Mouse (Mus musculus): Measurements from ENCODE around the gene Spag6l. TPM values are rescaled to one million over a fixed set of nuclear protein-coding genes. Genes with fewer than 3 reads are reported as not detected.

Spag6l gene
- not detected for polyA plus RNA-seq (2014; fragmentation: Illumina TruSeq; extraction: RNeasy Lipid Tissue Mini Kit (QIAGEN cat#74804); ENCODE audit: low read depth, low replicate concordance)

GRCm38 (mm10) chr16:16828757-16829615, at the start of gene Spag6l:
Gene Spag6l (minus strand): TSS chr16:16829456.

DNA sequence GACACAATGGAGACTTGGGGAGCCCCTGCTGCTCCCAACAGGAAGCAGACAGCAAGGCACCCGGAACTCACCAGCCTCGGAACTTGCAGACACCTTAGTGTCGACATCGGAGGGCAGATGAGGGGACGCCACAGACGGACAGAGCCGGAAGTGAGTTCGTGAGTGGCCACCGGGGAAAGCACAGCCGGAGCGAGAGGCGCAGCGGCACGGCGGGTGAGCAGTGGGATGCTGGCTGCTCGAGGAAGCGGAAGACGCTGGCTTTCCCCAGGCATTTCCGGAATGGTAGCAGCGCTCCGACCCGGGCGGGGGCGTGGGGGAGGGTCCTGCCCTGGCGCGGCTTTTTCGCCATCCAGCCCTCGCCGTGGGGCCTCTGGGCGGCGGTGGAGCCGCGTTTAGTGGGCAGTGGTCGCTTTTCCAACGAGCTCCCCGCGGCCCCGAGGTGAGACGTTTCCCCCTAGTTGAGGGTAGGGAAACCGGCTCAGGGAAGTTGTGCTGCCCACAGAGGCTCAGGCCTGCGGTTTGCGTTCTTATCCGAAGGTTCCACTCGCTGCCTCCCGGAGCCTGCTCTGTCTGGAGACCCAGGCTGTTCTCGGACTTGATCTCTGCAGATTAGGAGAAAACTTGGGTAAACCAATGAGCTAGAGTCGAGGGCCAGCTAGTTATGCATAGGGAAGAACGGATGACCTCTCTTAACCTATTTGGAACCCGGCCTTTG, 41.5 kb upstream of the Spag6l start, which contains the start of the genes Top3b and Vpreb1:
Gene Top3b, plus strand, starts transcription at position 120 of the 715 bp plus-strand sequence.
Gene Vpreb1, minus strand, starts transcription at position 227 of the 715 bp plus-strand sequence.

GRCm38 (mm10) chr16:16863978-16864377, 34.7 kb upstream of the Spag6l start, which contains the start of gene Igll1:
Gene Igll1 (minus strand): TSS chr16:16863985.

Other genes starting within 250 kb of the Spag6l start
- gene Fgd4, start 228.9 kb downstream of the Spag6l start, polyA plus RNA-seq (2014; fragmentation: Illumina TruSeq; extraction: RNeasy Lipid Tissue Mini Kit (QIAGEN cat#74804); ENCODE audit: low read depth, low replicate concordance), result 14.2 TPM
- gene Olfr19, start 153.1 kb downstream of the Spag6l start, polyA plus RNA-seq (2014; fragmentation: Illumina TruSeq; extraction: RNeasy Lipid Tissue Mini Kit (QIAGEN cat#74804); ENCODE audit: low read depth, low replicate concordance), result not detected
- not detected for gene Igll1, start 34.5 kb upstream of the Spag6l start, polyA plus RNA-seq (2014; fragmentation: Illumina TruSeq; extraction: RNeasy Lipid Tissue Mini Kit (QIAGEN cat#74804); ENCODE audit: low read depth, low replicate concordance)
- 7.2 TPM for gene Top3b, start 41.3 kb upstream of the Spag6l start, polyA plus RNA-seq (2014; fragmentation: Illumina TruSeq; extraction: RNeasy Lipid Tissue Mini Kit (QIAGEN cat#74804); ENCODE audit: low read depth, low replicate concordance)
- not detected for gene Vpreb1, start 41.4 kb upstream of the Spag6l start, polyA plus RNA-seq (2014; fragmentation: Illumina TruSeq; extraction: RNeasy Lipid Tissue Mini Kit (QIAGEN cat#74804); ENCODE audit: low read depth, low replicate concordance)
- gene Ppm1f, start 67.0 kb upstream of the Spag6l start, polyA plus RNA-seq (2014; fragmentation: Illumina TruSeq; extraction: RNeasy Lipid Tissue Mini Kit (QIAGEN cat#74804); ENCODE audit: low read depth, low replicate concordance), result 4.8 TPM
- gene Mapk1, start 153.9 kb upstream of the Spag6l start, polyA plus RNA-seq (2014; fragmentation: Illumina TruSeq; extraction: RNeasy Lipid Tissue Mini Kit (QIAGEN cat#74804); ENCODE audit: low read depth, low replicate concordance), result 111 TPM
- 0.34 TPM for gene Ypel1, start 240.2 kb upstream of the Spag6l start, polyA plus RNA-seq (2014; fragmentation: Illumina TruSeq; extraction: RNeasy Lipid Tissue Mini Kit (QIAGEN cat#74804); ENCODE audit: low read depth, low replicate concordance)